Mouse (Mus musculus) C2C12 (cell line): ENCODE data around the gene Tvp23b. TPM values are rescaled to one million over a fixed set of nuclear protein-coding genes. Genes with fewer than 3 reads are reported as not detected.
A peak's percentile ranks its signal among the peaks of the same experiment; 100 is the strongest.

ENCODE experiments used
- H3K27me3 ChIP-seq: one replicate; pipeline ENCODE4 v1.6.1; 2011; ENCODE audit not compliant: control insufficient read depth, insufficient read depth, insufficient read length
- H3K36me3 ChIP-seq: one replicate; pipeline ENCODE4 v1.6.1; 2011; ENCODE audit not compliant: control insufficient read depth, insufficient read depth
- H3K4me3 ChIP-seq: one replicate; pipeline ENCODE4 v1.5.1; 2011; ENCODE audit warnings: mild to moderate bottlenecking, control low read depth; ENCODE audit not compliant: poor library complexity, insufficient read depth, severe bottlenecking
- H3K79me2 ChIP-seq: one replicate; pipeline ENCODE4 v1.6.1; 2011; ENCODE audit not compliant: control insufficient read depth, insufficient read depth
- H3K79me3 ChIP-seq: one replicate; pipeline ENCODE4 v1.6.1; 2011; ENCODE audit warnings: low read depth, control low read depth
- H3ac ChIP-seq: one replicate; pipeline ENCODE3; 2011; ENCODE audit warnings: low read depth; ENCODE audit not compliant: control insufficient read depth, insufficient read length
- CEBPB ChIP-seq: IDR thresholded peaks from one replicate; pipeline ENCODE4 v1.6.1; 2011; ENCODE audit warnings: low read depth, mild to moderate bottlenecking, control low read depth, moderate library complexity
- CTCF ChIP-seq: IDR thresholded peaks from one replicate; pipeline ENCODE4 v1.5.1; 2011; ENCODE audit not compliant: control insufficient read depth, insufficient read depth, insufficient read length
- FOSL1 ChIP-seq: IDR thresholded peaks from one replicate; pipeline ENCODE4 v1.8.0; 2011; ENCODE audit warnings: mild to moderate bottlenecking, low read length; ENCODE audit not compliant: poor library complexity, insufficient read depth, severe bottlenecking
- MAX ChIP-seq: IDR thresholded peaks from one replicate; pipeline ENCODE4 v1.6.1; 2011; ENCODE audit warnings: mild to moderate bottlenecking, control low read depth
- MYOD1 ChIP-seq: IDR thresholded peaks from one replicate; pipeline ENCODE4 v1.6.1; 2011; ENCODE audit warnings: low read depth; ENCODE audit not compliant: control insufficient read depth, insufficient read length
- MYOG ChIP-seq: IDR thresholded peaks from one replicate; pipeline ENCODE4 v1.6.1; 2011; ENCODE audit not compliant: control insufficient read depth, insufficient read length; ENCODE audit errors: extremely low read depth
- USF1 ChIP-seq: IDR thresholded peaks from one replicate; pipeline ENCODE4 v1.6.1; 2011; ENCODE audit warnings: low read depth, mild to moderate bottlenecking, control low read depth, moderate library complexity
- long read RNA-seq, 2 experiments: library from polyadenylated mRNA; unstranded; transcript quantifications; one replicate each; pipeline ENCODE4 v2.0.0; 2019 to 2020
- polyA plus RNA-seq: library from polyadenylated mRNA; unstranded; fragments of >200 nt; fragmentation: generic; extraction: Trizol; gene quantifications from one replicate; pipeline ENCODE4 v1.2.1, GENCODE M21; 2012; ENCODE audit warnings: missing spikeins

The Tvp23b gene
- 13.7 TPM for polyA plus RNA-seq
- long read RNA-seq, experiment 1, transcript Tvp23b-201 (7 exons, 1,784 nt) = major isoform, 30 of 43 reads
- long read RNA-seq, experiment 1, partial matches to known transcripts = 6 of 43 reads
- long read RNA-seq, experiment 1, other reads (novel, unspliced or antisense) = 7 of 43 reads
- long read RNA-seq, experiment 2, transcript Tvp23b-201 (7 exons, 1,784 nt) = major isoform, 210 of 232 reads
- long read RNA-seq, experiment 2, partial matches to known transcripts = 7 of 232 reads
- long read RNA-seq, experiment 2, other reads (novel, unspliced or antisense) = 15 of 232 reads

DNA sequence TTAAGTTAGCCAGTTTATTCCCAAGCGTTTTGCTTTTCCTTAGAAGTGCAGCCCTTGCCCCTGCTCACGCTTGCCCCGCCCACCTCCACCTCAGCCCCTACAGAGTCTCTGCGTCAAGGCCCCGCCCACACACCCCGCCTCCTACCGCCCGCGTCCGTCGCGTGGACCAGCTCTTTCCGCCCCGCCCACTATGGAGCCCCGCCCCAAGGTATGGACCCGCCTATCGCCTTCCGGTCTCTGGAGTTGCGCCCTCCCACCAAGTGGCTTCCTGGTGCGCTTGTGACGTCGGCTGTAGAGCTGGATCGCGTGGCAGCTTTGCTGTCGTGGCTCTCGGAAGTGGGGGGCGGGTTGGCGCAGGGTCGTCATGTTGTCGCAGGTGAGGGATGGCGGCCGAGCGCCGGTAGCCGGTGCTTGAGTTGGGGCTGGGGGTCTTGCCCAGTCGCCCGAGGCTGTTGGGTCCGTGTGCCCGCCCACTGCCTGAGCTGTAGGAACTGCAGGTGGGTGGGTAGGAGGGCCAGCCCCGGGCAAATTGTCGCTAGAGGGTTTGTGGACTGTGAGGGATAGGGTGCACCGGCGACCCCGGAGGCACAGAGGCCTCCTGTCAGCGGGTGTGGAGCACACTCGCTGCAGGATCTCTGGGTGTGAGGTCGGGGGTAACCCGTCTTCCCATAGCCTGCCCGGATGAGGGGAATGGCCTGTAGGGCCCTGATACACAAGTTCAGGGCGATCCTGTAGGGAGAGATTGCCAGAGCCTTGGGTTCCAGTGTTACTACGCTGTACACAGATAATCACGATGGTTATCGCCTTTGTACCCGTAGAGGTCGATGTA lies at the start of gene Tvp23b:
Gene Tvp23b (plus strand): TSS at position 236 of the 829 bp plus-strand sequence.
- TF ChIP-seq USF1 (no peak), MAX (peak; percentile 90)
- Histone ChIP-seq H3K36me3 (peaks cover 8% of the 10 kb centered on the region), H3ac (peak within 1 kb of the TSS; percentile 61), H3K79me3 (peaks cover 8% of the 10 kb centered on the region), H3K4me3 (peak within 1 kb of the TSS; percentile 83), H3K79me2 (peaks cover 22% of the 10 kb centered on the region), H3K27me3 (no peaks in the 10 kb centered on the region)

DNA sequence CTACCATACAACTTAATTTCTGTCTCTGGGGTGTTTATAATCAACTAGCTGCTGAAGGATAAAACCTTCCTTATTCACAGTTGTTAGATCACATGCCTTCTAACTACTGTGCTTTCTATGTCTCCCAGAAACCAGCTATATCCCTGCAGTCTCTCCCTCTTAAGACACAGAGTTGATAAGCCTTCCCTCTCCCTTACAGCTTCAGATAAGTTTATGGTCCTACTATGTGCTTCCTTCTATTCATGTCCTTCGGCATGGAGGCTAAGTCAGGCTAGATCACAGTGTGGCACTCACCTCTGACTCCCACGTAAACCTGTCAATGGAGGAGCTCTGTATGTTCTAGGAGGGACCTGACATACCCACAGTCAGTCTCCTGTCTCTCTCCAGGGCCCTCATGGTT lies 48.9 kb upstream of the Tvp23b start:
- TF ChIP-seq FOSL1 (no peak), MAX (no peak), USF1 (no peak), MYOG (no peak), CEBPB (no peak), CTCF (no peak), MYOD1 (no peak)
- Histone ChIP-seq H3K4me3 (no peak overlapping the region), H3ac (no peak overlapping the region), H3K79me3 (peaks cover 41% of the 10 kb centered on the region), H3K36me3 (peaks cover 69% of the 10 kb centered on the region), H3K79me2 (peaks cover 64% of the 10 kb centered on the region), H3K27me3 (no peaks in the 10 kb centered on the region)

DNA sequence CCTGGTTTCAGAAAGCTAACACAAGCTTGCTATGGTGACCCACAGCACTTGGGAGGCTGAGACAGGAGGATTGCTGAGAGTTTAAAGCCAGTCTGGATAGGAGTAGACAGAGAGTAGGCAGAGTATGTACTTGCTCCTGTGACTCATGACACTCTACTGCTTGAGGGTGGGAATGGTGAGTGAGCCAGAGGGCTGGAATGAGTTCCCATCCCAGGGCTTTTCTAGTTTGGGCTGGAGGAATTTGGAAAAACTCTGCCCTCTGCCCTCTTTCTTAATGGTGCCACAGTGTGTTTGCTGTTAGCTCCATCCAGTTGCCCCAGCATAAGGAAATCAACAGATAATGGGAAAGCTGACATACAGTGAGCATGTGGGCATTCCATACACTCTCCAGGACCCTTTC lies 47.3 kb upstream of the Tvp23b start:
- TF ChIP-seq CTCF = no peak
- no peak for TF ChIP-seq MYOG
- no peak for TF ChIP-seq CEBPB
- no peak for TF ChIP-seq FOSL1
- TF ChIP-seq MAX = no peak
- TF ChIP-seq USF1 = no peak
- no peak for TF ChIP-seq MYOD1

DNA sequence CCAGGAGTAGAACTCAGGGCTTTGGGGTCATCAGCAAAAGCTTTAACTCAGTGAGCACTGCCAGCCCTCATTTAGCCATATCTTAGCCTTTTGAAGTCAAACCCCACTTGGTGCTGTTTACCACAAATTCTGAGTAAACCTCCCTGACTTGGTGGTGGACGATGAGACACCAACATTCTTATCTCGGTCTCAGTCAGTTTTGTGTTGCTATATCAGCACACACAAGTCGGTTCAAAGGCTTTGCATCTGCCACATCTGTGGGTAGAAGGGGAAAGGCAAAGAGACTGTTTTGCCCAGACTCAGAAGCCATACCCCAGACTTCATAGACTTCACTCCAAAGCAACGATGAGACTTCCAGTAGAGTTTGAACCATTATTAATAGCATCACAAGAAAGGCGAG lies 34.7 kb upstream of the Tvp23b start:
- Histone ChIP-seq H3K79me3 (no peaks in the 10 kb centered on the region), H3K4me3 (no peak overlapping the region), H3K27me3 (no peaks in the 10 kb centered on the region), H3K36me3 (peaks cover 28% of the 10 kb centered on the region), H3K79me2 (no peaks in the 10 kb centered on the region), H3ac (no peak overlapping the region)
- no peak for TF ChIP-seq FOSL1
- TF ChIP-seq USF1 = no peak
- TF ChIP-seq MYOG = no peak
- no peak for TF ChIP-seq MYOD1
- no peak for TF ChIP-seq CEBPB
- TF ChIP-seq CTCF = no peak
- no peak for TF ChIP-seq MAX

More for the DNA sequence above, 47.3 kb upstream of the Tvp23b start:
- Histone ChIP-seq H3ac (no peak overlapping the region), H3K79me3 (peaks cover 26% of the 10 kb centered on the region), H3K27me3 (no peaks in the 10 kb centered on the region), H3K36me3 (peaks cover 77% of the 10 kb centered on the region), H3K4me3 (no peak overlapping the region), H3K79me2 (peaks cover 49% of the 10 kb centered on the region)

DNA sequence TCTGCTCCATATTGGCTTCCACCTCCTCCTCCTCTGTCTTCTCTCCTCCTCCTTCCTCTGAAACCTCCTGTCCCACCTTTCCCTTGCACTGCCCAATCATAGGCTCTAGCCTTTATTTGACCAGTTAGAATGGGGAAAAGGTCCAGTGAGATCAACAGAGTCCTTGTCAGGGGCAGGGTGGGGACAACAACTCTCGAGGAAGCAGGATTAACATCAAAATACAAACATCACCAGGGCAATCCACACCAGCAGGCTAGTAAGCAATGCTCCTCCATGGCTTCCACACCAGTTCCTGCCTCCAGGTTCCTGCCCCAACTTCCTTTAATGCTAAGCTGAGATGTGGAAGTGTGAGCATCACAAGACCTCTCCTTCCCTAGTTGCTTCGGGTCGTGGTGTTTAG lies 33.5 kb upstream of the Tvp23b start:
- H3K36me3 ChIP-seq = peaks cover 18% of the 10 kb centered on the region
- no peak for TF ChIP-seq MYOD1
- TF ChIP-seq USF1 = no peak
- H3K79me3 ChIP-seq = no peaks in the 10 kb centered on the region
- H3K27me3 ChIP-seq = no peaks in the 10 kb centered on the region
- H3K79me2 ChIP-seq = no peaks in the 10 kb centered on the region
- no peak overlapping the region for H3K4me3 ChIP-seq
- H3ac ChIP-seq = no peak overlapping the region
